Mouse (Mus musculus) hindbrain, embryonic 14.5 days (tissue): ENCODE measurements around the gene Frs3. TPM values are rescaled to one million over a fixed set of nuclear protein-coding genes. Genes with fewer than 3 reads are reported as not detected.
"Not testable (repeated sequence)": the region's sequence is repeated elsewhere in the genome, so short reads cannot be mapped to it uniquely, and the experiment has no call there.

Source experiments
- ATAC-seq: fragments of 200-750 bp; cut with Nextera tagmentation; 2 replicates; pipeline ENCODE4 v1.8.0; 2017; ENCODE audit warnings: moderate number of reproducible peaks, mild to moderate bottlenecking, moderate TSS enrichment, moderate library complexity; ENCODE audit not compliant: low FRiP score
- DNase-seq: peaks from one replicate; pipeline ENCODE4 v3.0.0-alpha.2; 2015; ENCODE audit warnings: low spot score
- H3K27ac ChIP-seq: fragments of 300-500 bp; sonication (generic); 2 replicates; pipeline ENCODE4 v1.5.1; 2014; ENCODE audit warnings: mild to moderate bottlenecking, moderate library complexity
- H3K27me3 ChIP-seq: fragments of 300-500 bp; sonication (generic); 2 replicates; pipeline ENCODE4 v1.6.1; 2014; ENCODE audit warnings: mild to moderate bottlenecking, low read length, mixed read lengths; ENCODE audit not compliant: control insufficient read depth, insufficient read depth
- H3K36me3 ChIP-seq: fragments of 300-500 bp; sonication (generic); replicated peaks from 2 replicates; pipeline ENCODE4 v1.6.1; 2014; ENCODE audit not compliant: control insufficient read depth, insufficient read depth
- H3K4me1 ChIP-seq: fragments of 300-500 bp; sonication (generic); replicated peaks from 2 replicates; pipeline ENCODE4 v1.6.1; 2014; ENCODE audit warnings: antibody characterized with exemption, low read length, mixed read lengths; ENCODE audit not compliant: control insufficient read depth, insufficient read depth
- H3K4me2 ChIP-seq: fragments of 300-500 bp; sonication (generic); replicated peaks from 2 replicates; pipeline ENCODE4 v1.6.1; 2014; ENCODE audit warnings: mild to moderate bottlenecking, moderate library complexity
- H3K4me3 ChIP-seq: fragments of 300-500 bp; sonication (generic); replicated peaks from 2 replicates; pipeline ENCODE4 v1.5.1; 2014; ENCODE audit warnings: mild to moderate bottlenecking, low read length
- H3K9ac ChIP-seq: fragments of 300-500 bp; sonication (generic); 2 replicates; pipeline ENCODE4 v1.6.1; 2014
- H3K9me3 ChIP-seq: fragments of 300-500 bp; sonication (generic); 2 replicates; pipeline ENCODE4 v1.6.1; 2016; ENCODE audit warnings: low read length; ENCODE audit not compliant: control insufficient read depth
- WGBS: fragments of 180-500 bp; shearing (Covaris S2); extraction: QIAGEN DNeasy Blood & Tissue Kit; methylation state at CpG from one replicate; pipeline ENCODE4 v1.1.7; 2014; 5-methylcytosine and 5-hydroxymethylcytosine counted together
- polyA plus RNA-seq: library from polyadenylated mRNA; unstranded; fragments of >200 nt; fragmentation: Nextera tagmentation; extraction: Ambion mirVana; gene quantifications from 2 replicates; pipeline ENCODE4 v1.2.1, GENCODE M21; 2014

Frs3 gene
- 42.3 and 44.4 TPM in 2 replicates for polyA plus RNA-seq

DNA sequence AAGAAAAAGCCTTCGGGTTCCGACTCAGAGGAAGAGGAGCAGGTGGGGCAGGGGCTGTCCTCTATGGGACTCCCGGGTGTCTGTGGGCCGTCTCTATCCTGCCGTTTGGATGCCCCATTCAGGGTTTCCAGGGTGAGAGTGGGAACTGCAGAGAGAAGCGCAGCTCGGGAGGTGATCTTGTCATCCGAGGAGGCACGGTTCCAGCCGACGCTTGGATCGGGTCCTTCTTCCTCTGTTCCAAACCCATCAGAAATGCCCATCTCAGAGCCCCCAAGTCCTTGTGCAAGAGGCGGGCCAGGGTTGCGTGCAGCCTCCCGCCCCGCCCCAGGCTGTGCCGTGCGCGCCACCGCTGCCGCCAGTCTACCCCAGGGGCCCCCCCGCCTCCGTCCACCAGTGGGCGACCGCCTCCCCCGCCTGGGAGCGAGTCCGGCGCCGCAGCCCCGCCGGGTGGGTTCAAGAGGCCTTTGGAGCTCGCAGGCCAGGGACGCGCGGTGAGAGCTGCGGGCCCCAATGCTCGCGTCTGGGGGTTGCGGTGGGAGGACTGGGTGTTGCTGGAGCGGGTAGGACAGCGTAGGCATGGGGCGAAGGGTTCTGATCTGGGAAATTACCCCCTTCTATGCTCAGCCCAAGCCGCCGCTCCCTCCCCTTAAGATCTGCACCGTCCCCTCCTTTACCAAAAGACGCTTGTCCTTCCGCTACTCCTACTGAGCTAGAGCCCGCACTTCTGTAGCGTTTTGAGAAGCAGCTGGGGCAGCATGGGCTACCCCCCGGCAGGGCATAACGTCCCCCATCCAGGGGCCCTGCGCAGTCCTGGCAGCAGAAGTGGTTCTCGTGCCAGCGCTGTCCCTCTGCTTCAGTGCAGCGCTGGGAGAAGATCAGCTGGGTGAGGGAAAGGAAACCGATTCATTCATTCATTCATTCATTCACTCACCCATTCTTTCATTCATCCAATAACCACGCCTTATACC is at the start of gene Frs3:
Gene Frs3, plus strand, starts transcription at position 423 of the 968 bp plus-strand sequence.
- Histone ChIP-seq H3K27ac (peak within 1 kb of the TSS; percentile 85), H3K9me3 (no peaks in the 10 kb centered on the region), H3K27me3 (no peaks in the 10 kb centered on the region), H3K4me1 (peaks cover 16% of the 10 kb centered on the region), H3K4me2 (peak within 1 kb of the TSS; percentile 93), H3K36me3 (peaks cover 22% of the 10 kb centered on the region), H3K4me3 (peak within 1 kb of the TSS; percentile 64), H3K9ac (peak within 1 kb of the TSS; percentile 83)
- ATAC-seq (peak; percentile 69), DNase-seq (peak; percentile 60)
- 1% methylated on average over 52 of the region's 58 CpGs for WGBS

DNA sequence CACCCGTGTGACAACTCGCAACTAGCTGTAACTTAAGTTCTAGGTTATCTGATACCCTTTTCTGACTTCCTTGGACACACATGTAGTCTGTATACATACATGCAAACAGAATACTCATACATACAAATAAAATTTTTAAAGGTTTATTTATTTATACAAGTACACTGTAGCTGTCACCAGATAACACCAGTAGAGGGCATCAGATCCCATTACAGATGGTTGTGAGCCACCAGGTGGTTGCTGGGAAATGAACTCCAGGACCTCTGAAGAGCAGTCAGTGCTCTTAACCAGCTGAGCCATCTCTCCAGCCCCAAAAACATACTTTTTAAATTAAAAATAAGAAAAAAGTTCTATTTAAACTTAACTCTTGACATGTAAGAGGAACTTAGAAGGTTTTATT is 45.8 kb upstream of the Frs3 start:
- H3K9me3 ChIP-seq: no peaks in the 10 kb centered on the region
- 97% methylated on average over 2 of the region's 2 CpGs for WGBS
- H3K4me3 ChIP-seq: no peak overlapping the region

GRCm38 (mm10) chr17:47646683-47647082 is 42.1 kb upstream of the Frs3 start:
- no peak for ATAC-seq
- DNase-seq: peak; percentile 46
- Histone ChIP-seq H3K4me3 (no peak overlapping the region), H3K9me3 (no peaks in the 10 kb centered on the region), H3K4me1 (no peaks in the 10 kb centered on the region), H3K4me2 (no peak overlapping the region), H3K27me3 (no peaks in the 10 kb centered on the region), H3K27ac (no peak overlapping the region), H3K9ac (no peak overlapping the region), H3K36me3 (peaks cover 2% of the 10 kb centered on the region; the same call in 1 of the 2 replicates)
- 81% methylated on average over 1 of the region's 1 CpGs for WGBS

More for the DNA sequence above, 45.8 kb upstream of the Frs3 start:
- H3K9ac ChIP-seq: no peak overlapping the region
- ATAC-seq (no peak), DNase-seq (no peak)
- H3K27ac ChIP-seq: no peak overlapping the region
- no peaks in the 10 kb centered on the region for H3K36me3 ChIP-seq
- H3K4me1 ChIP-seq: no peaks in the 10 kb centered on the region
- H3K27me3 ChIP-seq: no peaks in the 10 kb centered on the region
- no peak overlapping the region for H3K4me2 ChIP-seq

DNA sequence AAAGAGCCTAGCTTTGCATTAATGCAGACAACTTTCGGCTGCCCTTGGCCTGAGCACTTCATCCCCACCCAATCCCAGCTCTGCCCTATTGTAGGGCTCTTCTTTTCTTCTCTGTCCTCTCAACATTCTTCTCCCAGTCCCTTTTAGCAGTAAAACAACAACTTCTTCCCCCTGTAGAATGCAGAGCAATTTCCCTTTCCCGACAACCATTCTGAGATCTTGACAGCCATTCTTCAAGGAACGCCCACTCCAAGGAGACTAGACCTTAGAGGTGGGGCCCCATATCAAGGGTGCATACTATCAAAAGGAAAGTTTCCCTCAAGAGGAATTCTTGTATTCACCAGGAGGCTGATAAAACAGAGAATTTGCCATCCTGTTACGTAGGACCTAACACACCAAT is 39.9 kb upstream of the Frs3 start:
- no peaks in the 10 kb centered on the region for H3K9me3 ChIP-seq
- WGBS: 36% methylated on average over 4 of the region's 4 CpGs
- no peaks in the 10 kb centered on the region for H3K4me1 ChIP-seq
- ATAC-seq: no peak
- H3K4me3 ChIP-seq: no peak overlapping the region
- H3K36me3 ChIP-seq: peaks cover 7% of the 10 kb centered on the region; the same call in 1 of the 2 replicates
- no peak overlapping the region for H3K4me2 ChIP-seq
- DNase-seq: no peak
- H3K27ac ChIP-seq: no peak overlapping the region
- no peak overlapping the region for H3K9ac ChIP-seq
- H3K27me3 ChIP-seq: no peaks in the 10 kb centered on the region

- no peak overlapping the region for H3K9ac ChIP-seq
- H3K9me3 ChIP-seq: no peaks in the 10 kb centered on the region
- H3K4me2 ChIP-seq: no peak overlapping the region
- no peak overlapping the region for H3K27ac ChIP-seq
- H3K36me3 ChIP-seq: peaks cover 15% of the 10 kb centered on the region; the same call in 1 of the 2 replicates
- no peaks in the 10 kb centered on the region for H3K4me1 ChIP-seq
- 63% methylated on average over 2 of the region's 2 CpGs for WGBS
- no peak for DNase-seq
- ATAC-seq: no peak
- H3K4me3 ChIP-seq: no peak overlapping the region
- H3K27me3 ChIP-seq: no peaks in the 10 kb centered on the region
Measured at GRCm38 (mm10) chr17:47651953-47652352, 36.9 kb upstream of the Frs3 start.

DNA sequence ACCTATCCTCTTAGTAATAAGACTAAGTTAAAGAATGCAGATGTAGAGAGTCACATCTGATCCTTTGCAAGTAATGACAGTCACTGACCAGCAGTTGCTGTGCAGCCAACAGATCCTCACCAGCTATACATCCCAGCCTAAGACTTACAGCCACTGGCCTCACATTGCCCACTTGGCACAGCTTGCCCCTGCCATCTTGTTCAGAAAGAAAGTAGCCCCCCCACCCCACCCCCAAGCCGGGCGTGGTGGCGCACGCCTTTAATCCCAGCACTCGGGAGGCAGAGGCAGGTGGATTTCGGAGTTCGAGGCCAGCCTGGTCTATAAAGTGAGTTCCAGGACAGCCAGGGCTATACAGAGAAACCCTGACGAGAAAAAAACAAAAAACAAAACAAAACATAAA is 34.5 kb upstream of the Frs3 start:
- peaks cover 16% of the 10 kb centered on the region; the same call in 1 of the 2 replicates for H3K36me3 ChIP-seq
- not testable (repeated sequence) for H3K27me3 ChIP-seq, ATAC-seq, DNase-seq, H3K4me1 ChIP-seq, H3K27ac ChIP-seq, H3K4me2 ChIP-seq, H3K4me3 ChIP-seq, H3K9ac ChIP-seq, H3K9me3 ChIP-seq
- WGBS: 91% methylated on average over 8 of the region's 8 CpGs

DNA sequence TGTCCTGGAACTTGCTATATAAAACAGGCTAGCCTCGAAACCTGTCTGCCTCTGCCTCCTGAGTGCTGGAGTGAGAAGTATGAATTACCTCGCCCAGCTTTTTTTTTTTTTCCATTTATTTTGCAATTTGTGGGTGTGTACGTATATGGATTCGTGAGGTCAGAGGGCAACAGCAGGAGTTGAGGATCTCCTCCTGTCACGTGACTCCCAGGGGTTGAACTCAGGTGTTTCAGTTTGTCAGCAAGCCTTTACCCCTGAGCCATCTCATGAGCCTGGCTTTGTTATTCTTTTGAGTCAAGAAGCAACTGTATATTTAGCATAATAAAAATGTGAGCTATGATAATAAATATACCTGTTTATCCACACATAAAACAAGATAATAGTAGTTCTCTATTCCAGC is 33.1 kb upstream of the Frs3 start:
- Histone ChIP-seq H3K9me3 (no peaks in the 10 kb centered on the region), H3K36me3 (peaks cover 19% of the 10 kb centered on the region; the same call in 1 of the 2 replicates), H3K4me2 (no peak overlapping the region), H3K27ac (no peak overlapping the region), H3K27me3 (no peaks in the 10 kb centered on the region), H3K9ac (no peak overlapping the region), H3K4me3 (no peak overlapping the region), H3K4me1 (no peaks in the 10 kb centered on the region)
- WGBS: 84% methylated on average over 5 of the region's 5 CpGs
- no peak for DNase-seq
- ATAC-seq: no peak

DNA sequence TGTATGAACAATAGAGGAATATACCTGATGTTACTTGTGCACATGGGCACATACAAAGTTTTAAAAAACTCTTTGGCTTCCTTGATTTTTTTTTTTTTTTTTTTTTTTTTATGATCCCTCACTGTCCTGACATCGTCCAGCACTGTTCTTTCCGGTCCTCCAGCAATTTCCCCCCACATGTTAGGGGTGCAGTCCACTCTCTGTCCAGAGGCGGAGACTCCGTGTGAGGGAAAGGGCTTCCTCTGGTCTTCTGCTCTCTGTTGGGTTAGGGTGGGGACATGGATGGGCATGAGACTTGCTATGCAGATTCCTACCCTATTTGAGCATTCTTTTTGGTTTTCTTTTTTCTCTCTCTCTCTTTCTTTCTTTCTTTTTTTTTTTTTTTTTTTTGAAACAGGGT is 30.9 kb upstream of the Frs3 start:
- WGBS: 90% methylated on average over 4 of the region's 4 CpGs
- DNase-seq (no peak), ATAC-seq (no peak)
- no peaks in the 10 kb centered on the region for H3K4me1 ChIP-seq
- no peak overlapping the region for H3K9ac ChIP-seq
- peaks cover 16% of the 10 kb centered on the region; the same call in 1 of the 2 replicates for H3K36me3 ChIP-seq
- H3K27ac ChIP-seq: no peak overlapping the region
- H3K4me3 ChIP-seq: no peak overlapping the region
- no peak overlapping the region for H3K4me2 ChIP-seq
- no peaks in the 10 kb centered on the region for H3K9me3 ChIP-seq
- H3K27me3 ChIP-seq: no peaks in the 10 kb centered on the region

- H3K9me3 ChIP-seq: no peaks in the 10 kb centered on the region
- no peak overlapping the region for H3K4me2 ChIP-seq
- H3K36me3 ChIP-seq: peaks cover 13% of the 10 kb centered on the region; the same call in 1 of the 2 replicates
- WGBS: 85% methylated on average over 3 of the region's 3 CpGs
- no peaks in the 10 kb centered on the region for H3K27me3 ChIP-seq
- ATAC-seq: no peak
- H3K4me1 ChIP-seq: no peaks in the 10 kb centered on the region
- H3K9ac ChIP-seq: no peak overlapping the region
- no peak overlapping the region for H3K27ac ChIP-seq
- no peak for DNase-seq
- no peak overlapping the region for H3K4me3 ChIP-seq
Measured at GRCm38 (mm10) chr17:47658741-47659243, 30.0 kb upstream of the Frs3 start.
